ENCODE assay signal across 15 mouse cellular contexts in genomic region chr11:119901174-119901573, GRCm38 (mm10).
"Had no signal": no experiment of that assay in that cellular context is flagged by ENCODE, and none has a peak within 500 bp of the region (broad histone marks: within the 10 kb centered on the region; RNA-seq: fewer than 3 reads in every experiment).

No protein-coding gene starts in this region.

- H3K27me3 ChIP-seq: lung, embryonic 15.5 days; neural tube, embryonic 15.5 days had no signal

- H3K4me1 ChIP-seq: liver, embryonic 13.5 days had no signal

- H3K9me3 ChIP-seq: limb, embryonic 10.5 days; liver, embryonic 13.5 days; lung, embryonic 15.5 days; megakaryocyte, embryonic 14.5 days; midbrain, embryonic 12.5 days; neural tube, embryonic 15.5 days had no signal

- H3K27ac ChIP-seq: limb, embryonic 10.5 days; liver, embryonic 13.5 days; lung, embryonic 15.5 days; macrophage; midbrain, embryonic 12.5 days; neural tube, embryonic 15.5 days had no signal

- H3K4me3 ChIP-seq: limb, embryonic 10.5 days; liver, embryonic 13.5 days; lung, embryonic 15.5 days; megakaryocyte, embryonic 14.5 days; midbrain, embryonic 12.5 days; neural tube, embryonic 15.5 days had no signal

- ATAC-seq: liver, postnatal 0 days had no signal

- H3K9ac ChIP-seq: liver, embryonic 13.5 days; liver, postnatal 0 days; lung, embryonic 15.5 days; midbrain, embryonic 12.5 days; neural tube, embryonic 15.5 days had no signal

- DNase-seq: kidney, adult 18-20 months; kidney, postnatal 10 days; kidney, postnatal 4 days; liver, embryonic 13.5 days; liver, postnatal 0 days; lung, postnatal 14 days; right cerebral cortex, adult 18-20 months; right cerebral cortex, postnatal 25 days; thymus, postnatal 36 days had no signal
